Mouse (Mus musculus) lung, postnatal 0 days (tissue): ENCODE measurements around the gene Zfp746.

Source experiments
- CTCF ChIP-seq: IDR thresholded peaks from 2 replicates; pipeline ENCODE4 v1.5.1; 2016; ENCODE audit warnings: antibody characterized with exemption, mild to moderate bottlenecking
- EP300 ChIP-seq: IDR thresholded peaks from 2 replicates; pipeline ENCODE4 v1.6.1; 2016; ENCODE audit warnings: antibody characterized with exemption, mild to moderate bottlenecking, control low read depth

DNA sequence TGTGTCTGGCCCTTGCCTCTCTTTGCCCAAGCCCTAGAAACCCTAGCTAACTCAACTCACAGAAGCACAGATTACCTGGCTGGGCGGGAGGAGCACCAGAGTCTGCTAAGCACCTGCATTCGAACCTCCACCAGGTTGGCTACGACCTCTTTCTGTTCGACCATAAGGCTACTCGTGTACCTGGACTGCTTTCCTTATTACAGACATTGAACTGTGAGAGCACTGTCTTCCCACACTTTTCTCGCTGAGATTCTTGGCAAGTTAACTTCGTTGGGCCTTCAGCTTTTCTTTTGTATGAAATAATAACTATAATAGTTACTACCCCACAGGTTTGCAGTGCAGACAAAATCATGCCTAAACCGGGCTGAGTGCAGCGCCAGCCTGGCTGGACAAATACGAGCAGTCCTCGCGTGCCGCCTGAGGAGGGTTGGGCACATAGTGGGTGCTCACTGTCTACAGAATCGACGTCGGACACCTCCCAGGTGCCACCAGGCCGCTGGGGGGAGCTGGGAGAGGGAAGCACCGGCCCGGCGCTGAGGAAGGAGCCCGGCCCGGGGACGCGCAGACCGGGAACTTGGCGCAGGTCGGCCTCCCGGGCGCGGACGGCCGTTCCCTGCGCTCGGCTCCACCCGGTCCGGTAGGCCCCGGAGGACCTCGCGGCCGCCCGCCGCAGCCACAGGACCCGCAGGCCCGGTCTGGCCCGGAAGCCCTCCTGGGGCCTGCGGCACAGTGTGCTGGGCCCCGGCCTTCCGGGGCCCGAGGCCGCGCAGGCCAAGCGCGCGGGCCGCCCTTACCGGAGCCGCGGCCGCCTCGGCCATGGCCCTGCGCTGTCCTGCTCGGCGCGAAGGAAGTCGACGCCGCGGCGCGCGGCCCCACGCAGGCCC lies 630 bp downstream of the Zfp746 start:
- TF ChIP-seq EP300 (no peak), CTCF (peak; percentile 51)
